Comparison of ENCODE assay signal across 8 mouse cellular contexts in genomic region chr10:127049395-127050118, GRCm38 (mm10). TPM values are rescaled to one million over a fixed set of nuclear protein-coding genes. Genes with fewer than 3 reads are reported as not detected.
A peak's percentile ranks its signal among the peaks of the same experiment; 100 is the strongest.
DNase-seq lines count a peak whose midpoint lies in the region; ATAC-seq and TF ChIP-seq lines count a peak whose summit lies in the region.

No protein-coding gene starts in this region.

- H3K36me3 ChIP-seq in midbrain, embryonic 11.5 days (ENCODE audit: control insufficient read depth, insufficient read depth, low read length) = 0 out of 2 replicates have a peak, but pooled peaks cover 2% of the 10 kb centered on the region
- peaks cover 14% of the 10 kb centered on the region for H3K36me3 ChIP-seq in midbrain, embryonic 15.5 days (replicated peaks)
- peaks cover 15% of the 10 kb centered on the region; the same call in 1 of the 2 replicates for H3K36me3 ChIP-seq in forebrain, postnatal 0 days (ENCODE audit: insufficient read depth)
- H3K36me3 ChIP-seq in limb, embryonic 12.5 days = peaks cover 19% of the 10 kb centered on the region
- H3K36me3 ChIP-seq in splenic B cell, adult 2 months (ENCODE audit: control insufficient read depth, insufficient read depth, low read length, poor library complexity, severe bottlenecking) = no peaks in the 10 kb centered on the region

- H3K9ac ChIP-seq in midbrain, embryonic 11.5 days (ENCODE audit: low read length) = no peak overlapping the region
- no peak overlapping the region for H3K9ac ChIP-seq in midbrain, embryonic 15.5 days
- H3K9ac ChIP-seq in forebrain, postnatal 0 days = no peak overlapping the region
- no peak overlapping the region for H3K9ac ChIP-seq in limb, embryonic 12.5 days (replicated peaks)

- H3K27me3 ChIP-seq in midbrain, embryonic 11.5 days (ENCODE audit: control insufficient read depth, insufficient read depth, low read length) = peaks cover 39% of the 10 kb centered on the region
- H3K27me3 ChIP-seq in midbrain, embryonic 15.5 days (replicated peaks) = peaks cover 50% of the 10 kb centered on the region
- H3K27me3 ChIP-seq in forebrain, postnatal 0 days (ENCODE audit: insufficient read depth, low read length) = peaks cover 32% of the 10 kb centered on the region
- peaks cover 70% of the 10 kb centered on the region for H3K27me3 ChIP-seq in limb, embryonic 12.5 days
- no peaks in the 10 kb centered on the region; the same call in 1 of the 2 replicates for H3K27me3 ChIP-seq in splenic B cell, adult 2 months (ENCODE audit: control insufficient read depth, insufficient read depth, low read length, poor library complexity, severe bottlenecking)

- H3K27ac ChIP-seq in midbrain, embryonic 11.5 days (ENCODE audit: low read depth, low read length) = no peak overlapping the region
- no peak overlapping the region for H3K27ac ChIP-seq in midbrain, embryonic 15.5 days
- no peak overlapping the region for H3K27ac ChIP-seq in forebrain, postnatal 0 days (ENCODE audit: low read depth, low read length)
- no peak overlapping the region for H3K27ac ChIP-seq in limb, embryonic 12.5 days

- H3K4me3 ChIP-seq in midbrain, embryonic 11.5 days (ENCODE audit: low read depth, low read length) = peak overlapping the region; percentile 0
- H3K4me3 ChIP-seq in midbrain, embryonic 15.5 days = no peak overlapping the region
- no peak overlapping the region for H3K4me3 ChIP-seq in forebrain, postnatal 0 days (ENCODE audit: low read depth, low read length)
- H3K4me3 ChIP-seq in limb, embryonic 12.5 days (replicated peaks) = peak overlapping the region; percentile 19; the same call in 1 of the 2 replicates

- TF ChIP-seq CTCF in forebrain, postnatal 0 days (IDR thresholded peaks at IDR 0.05; ENCODE audit: low read depth) = peak; percentile 12; the same call in 1 of the 2 replicates

- WGBS in midbrain, embryonic 11.5 days = 4% methylated on average over 29 of the region's 29 CpGs
- 3% methylated on average over 29 of the region's 29 CpGs for WGBS in midbrain, embryonic 15.5 days
- WGBS in forebrain, postnatal 0 days = 3% methylated on average over 29 of the region's 29 CpGs
- WGBS in limb, embryonic 12.5 days = 3% methylated on average over 29 of the region's 29 CpGs

- ATAC-seq in midbrain, embryonic 11.5 days (ENCODE audit: low FRiP score) = no peak; the same call in 1 of the 2 replicates
- no peak for ATAC-seq in midbrain, embryonic 15.5 days (replicated peaks)
- ATAC-seq in forebrain, postnatal 0 days = no peak
- no peak for ATAC-seq in limb, embryonic 12.5 days (ENCODE audit: insufficient number of reproducible peaks, insufficient read depth, low FRiP score, low TSS enrichment, low read depth)

- peaks cover 7% of the 10 kb centered on the region for H3K4me1 ChIP-seq in midbrain, embryonic 11.5 days (ENCODE audit: control insufficient read depth, insufficient read depth, low read length)
- H3K4me1 ChIP-seq in midbrain, embryonic 15.5 days = peaks cover 11% of the 10 kb centered on the region
- no peaks in the 10 kb centered on the region for H3K4me1 ChIP-seq in forebrain, postnatal 0 days (ENCODE audit: insufficient read depth)
- peaks cover 24% of the 10 kb centered on the region for H3K4me1 ChIP-seq in limb, embryonic 12.5 days (replicated peaks)

- no peak overlapping the region; the same call in 1 of the 2 replicates for H3K4me2 ChIP-seq in midbrain, embryonic 11.5 days
- no peak overlapping the region for H3K4me2 ChIP-seq in midbrain, embryonic 15.5 days
- no peak overlapping the region for H3K4me2 ChIP-seq in forebrain, postnatal 0 days (ENCODE audit: low read depth)
- H3K4me2 ChIP-seq in limb, embryonic 12.5 days = peak overlapping the region; percentile 35

- DNase-seq in midbrain, embryonic 11.5 days (ENCODE audit: low spot score, missing footprints) = no peak
- DNase-seq in forebrain, postnatal 0 days = no peak
- DNase-seq in splenic B cell, adult 2 months (ENCODE audit: low read depth, low spot score) = peak; percentile 41
- no peak for DNase-seq in layer of hippocampus, postnatal 36 days
- DNase-seq in right cerebral cortex, postnatal 36 days (ENCODE audit: low spot score in 2 of 2) = no peak
- DNase-seq in testis, postnatal 14 days (ENCODE audit: low spot score) = no peak

- no peaks in the 10 kb centered on the region for H3K9me3 ChIP-seq in midbrain, embryonic 11.5 days (ENCODE audit: control insufficient read depth, low read length)
- no peaks in the 10 kb centered on the region for H3K9me3 ChIP-seq in midbrain, embryonic 15.5 days
- H3K9me3 ChIP-seq in forebrain, postnatal 0 days (ENCODE audit: low read length) = no peaks in the 10 kb centered on the region
- no peaks in the 10 kb centered on the region for H3K9me3 ChIP-seq in limb, embryonic 12.5 days

RNA-seq across cellular contexts. Expression of gene Cyp27b1, which starts 1.5 kb away (rescaled TPM):
- not detected in 2 replicates for polyA plus RNA-seq in midbrain, embryonic 11.5 days (2014; fragmentation: Nextera tagmentation; extraction: Ambion mirVana)
- polyA plus RNA-seq in midbrain, embryonic 15.5 days (2015; fragmentation: Nextera tagmentation; extraction: Ambion mirVana) = 0.06 and 0.18 TPM in 2 replicates
- total RNA-seq in forebrain, postnatal 0 days (2014; rRNA removed) = 0.08 and 0.33 TPM in 2 replicates
- 0.11 TPM in 2 replicates for polyA plus RNA-seq in forebrain, postnatal 0 days (2015; fragmentation: Nextera tagmentation; extraction: Ambion mirVana)
- polyA plus RNA-seq in limb, embryonic 12.5 days (2016; fragmentation: Nextera tagmentation; extraction: Ambion mirVana) = 0.16 TPM in 1 of 2 replicates, not detected in the other
- 1 to 10 TPM; 1.6 to 1.7 TPM for total RNA-seq in layer of hippocampus, postnatal 36 days (2021)

RNA-seq across cellular contexts. Expression of gene Eef1akmt3, which starts 8.2 kb away (rescaled TPM):
- polyA plus RNA-seq in midbrain, embryonic 11.5 days (2014; fragmentation: Nextera tagmentation; extraction: Ambion mirVana) = 0.06 and 0.11 TPM in 2 replicates
- polyA plus RNA-seq in midbrain, embryonic 15.5 days (2015; fragmentation: Nextera tagmentation; extraction: Ambion mirVana) = 0.08 and 0.37 TPM in 2 replicates
- 0.14 TPM in 1 of 2 replicates, not detected in the other for total RNA-seq in forebrain, postnatal 0 days (2014; rRNA removed)
- polyA plus RNA-seq in forebrain, postnatal 0 days (2015; fragmentation: Nextera tagmentation; extraction: Ambion mirVana) = 0.08 and 0.15 TPM in 2 replicates
- 0.50 TPM in 2 replicates for polyA plus RNA-seq in limb, embryonic 12.5 days (2016; fragmentation: Nextera tagmentation; extraction: Ambion mirVana)
- under 1 TPM; 0.27 to 0.30 TPM for total RNA-seq in layer of hippocampus, postnatal 36 days (2021)

RNA-seq across cellular contexts. Expression of gene Mettl1, which starts 8.3 kb away (rescaled TPM):
- 36.5 and 37.4 TPM in 2 replicates for polyA plus RNA-seq in midbrain, embryonic 11.5 days (2014; fragmentation: Nextera tagmentation; extraction: Ambion mirVana)
- 20.5 and 21.7 TPM in 2 replicates for polyA plus RNA-seq in midbrain, embryonic 15.5 days (2015; fragmentation: Nextera tagmentation; extraction: Ambion mirVana)
- 9.2 and 10.9 TPM in 2 replicates for total RNA-seq in forebrain, postnatal 0 days (2014; rRNA removed)
- polyA plus RNA-seq in forebrain, postnatal 0 days (2015; fragmentation: Nextera tagmentation; extraction: Ambion mirVana) = 16.1 and 21.0 TPM in 2 replicates
- polyA plus RNA-seq in limb, embryonic 12.5 days (2016; fragmentation: Nextera tagmentation; extraction: Ambion mirVana) = 52.5 and 53.7 TPM in 2 replicates
- 10 to 100 TPM; 12.0 to 12.6 TPM for total RNA-seq in layer of hippocampus, postnatal 36 days (2021)

RNA-seq across cellular contexts. Expression of gene March9, which starts 10.4 kb away (rescaled TPM):
- 3.2 and 3.7 TPM in 2 replicates for polyA plus RNA-seq in midbrain, embryonic 11.5 days (2014; fragmentation: Nextera tagmentation; extraction: Ambion mirVana)
- polyA plus RNA-seq in midbrain, embryonic 15.5 days (2015; fragmentation: Nextera tagmentation; extraction: Ambion mirVana) = 8.4 and 8.9 TPM in 2 replicates
- total RNA-seq in forebrain, postnatal 0 days (2014; rRNA removed) = 70.7 and 75.8 TPM in 2 replicates
- polyA plus RNA-seq in forebrain, postnatal 0 days (2015; fragmentation: Nextera tagmentation; extraction: Ambion mirVana) = 7.9 and 8.1 TPM in 2 replicates
- polyA plus RNA-seq in limb, embryonic 12.5 days (2016; fragmentation: Nextera tagmentation; extraction: Ambion mirVana) = 1.5 and 1.9 TPM in 2 replicates
- 10 to 100 TPM; 21.3 to 21.6 TPM for total RNA-seq in layer of hippocampus, postnatal 36 days (2021)

RNA-seq across cellular contexts. Expression of gene Cdk4, which starts 13.8 kb away (rescaled TPM):
- 2,818 and 2,848 TPM in 2 replicates for polyA plus RNA-seq in midbrain, embryonic 11.5 days (2014; fragmentation: Nextera tagmentation; extraction: Ambion mirVana)
- polyA plus RNA-seq in midbrain, embryonic 15.5 days (2015; fragmentation: Nextera tagmentation; extraction: Ambion mirVana) = 793 and 910 TPM in 2 replicates
- total RNA-seq in forebrain, postnatal 0 days (2014; rRNA removed) = 432 and 445 TPM in 2 replicates
- 656 and 790 TPM in 2 replicates for polyA plus RNA-seq in forebrain, postnatal 0 days (2015; fragmentation: Nextera tagmentation; extraction: Ambion mirVana)
- 2,363 and 2,376 TPM in 2 replicates for polyA plus RNA-seq in limb, embryonic 12.5 days (2016; fragmentation: Nextera tagmentation; extraction: Ambion mirVana)
- 10 to 100 TPM; 93.5 to 97.5 TPM for total RNA-seq in layer of hippocampus, postnatal 36 days (2021)

Comparison
In these comparisons a context has a peak if more than half of its experiments do, and no peak if none do; other contexts are left out.
1. H3K4me3 ChIP-seq: peak in midbrain, embryonic 11.5 days (single experiment) and limb, embryonic 12.5 days (single experiment); none in midbrain, embryonic 15.5 days (single experiment) and forebrain, postnatal 0 days (single experiment).